Mouse (Mus musculus) liver, embryonic 14.5 days (tissue): ENCODE measurements at regions not wholly inside any gene's neighbourhood (a gene's known extent, or its start where the extent isn't known, plus 50 kb on each side); places are given as distances from the start of the nearest gene placed in this dataset.

Experiments used
- CTCF ChIP-seq: IDR thresholded peaks from 2 replicates; pipeline ENCODE4 v1.5.1; 2016; ENCODE audit warnings: antibody characterized with exemption, low read depth, control low read depth
- EP300 ChIP-seq: IDR thresholded peaks from 2 replicates; pipeline ENCODE4 v1.6.1; 2016; ENCODE audit warnings: antibody characterized with exemption, low read depth

DNA sequence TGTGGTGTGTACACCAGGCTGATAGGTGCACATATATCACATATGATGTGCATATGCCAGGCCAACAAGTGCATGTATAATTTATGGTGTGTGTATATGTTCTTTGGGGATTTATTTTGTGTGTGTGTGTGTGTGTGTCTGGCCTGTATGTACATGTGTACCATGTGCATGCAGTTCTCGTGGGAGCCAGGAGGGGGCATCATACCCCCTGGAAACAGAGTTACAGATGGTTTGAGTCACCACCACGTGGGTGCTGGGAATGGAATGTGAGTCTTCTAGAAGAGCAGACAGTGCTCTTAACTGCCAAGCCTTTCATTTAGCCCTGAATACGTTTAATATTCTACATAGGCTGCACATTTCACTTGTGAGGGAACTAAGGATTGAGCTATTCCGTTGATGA, 92.0 kb upstream of the Gm26897 start:
- TF ChIP-seq CTCF: peak; percentile 54
- TF ChIP-seq EP300: no peak
